Mouse (Mus musculus) thymus, postnatal 4 days (tissue): ENCODE measurements around the gene Clec4e.
"Not testable (repeated sequence)": the region's sequence is repeated elsewhere in the genome, so short reads cannot be mapped to it uniquely, and the experiment has no call there.

Source experiments
- DNase-seq: peaks from one replicate; pipeline ENCODE4 v3.0.0; 2021

Gene Clec4e

DNA sequence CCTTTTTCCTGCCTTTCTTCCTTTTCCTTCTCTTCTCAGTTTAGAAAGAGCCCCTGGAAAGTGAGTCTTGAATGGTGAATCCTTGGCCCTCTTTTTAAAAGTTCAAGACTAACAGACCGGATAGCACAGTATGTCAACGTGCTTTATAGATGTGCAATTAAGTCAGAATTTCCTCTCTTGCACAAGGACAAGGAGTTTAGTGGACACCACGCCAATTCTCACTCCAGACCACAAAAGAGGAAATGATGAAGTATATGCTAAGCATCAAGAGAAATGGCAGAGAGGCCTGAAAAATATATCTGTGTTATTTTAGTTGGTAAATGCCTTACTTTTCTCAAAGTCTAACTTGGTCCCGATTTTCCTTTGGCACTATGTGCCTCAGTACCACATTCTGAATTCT is at the start of gene Clec4e:
Clec4e (minus strand) TSS at position 118 of the 400 bp plus-strand sequence.
- DNase-seq = no peak

DNA sequence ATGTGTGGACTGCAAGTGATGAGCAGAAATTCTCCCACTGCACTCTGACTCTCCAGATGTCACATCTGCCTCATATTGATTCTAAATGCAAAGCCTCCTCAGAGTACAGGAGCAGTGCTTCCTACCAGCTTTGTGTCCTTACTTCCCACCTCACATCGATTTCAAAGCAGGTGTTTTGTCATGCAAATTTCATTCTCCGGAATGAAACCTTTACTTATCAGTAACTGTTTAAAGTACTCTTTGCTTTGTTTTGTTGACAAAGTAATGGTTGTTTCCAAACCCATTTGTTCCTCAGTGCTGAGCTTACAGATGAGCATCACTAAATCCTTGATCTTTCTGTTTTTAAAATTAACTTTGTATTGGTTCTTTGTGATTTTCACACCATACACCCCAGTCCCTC is 42.8 kb upstream of the Clec4e start:
- no peak for DNase-seq

DNA sequence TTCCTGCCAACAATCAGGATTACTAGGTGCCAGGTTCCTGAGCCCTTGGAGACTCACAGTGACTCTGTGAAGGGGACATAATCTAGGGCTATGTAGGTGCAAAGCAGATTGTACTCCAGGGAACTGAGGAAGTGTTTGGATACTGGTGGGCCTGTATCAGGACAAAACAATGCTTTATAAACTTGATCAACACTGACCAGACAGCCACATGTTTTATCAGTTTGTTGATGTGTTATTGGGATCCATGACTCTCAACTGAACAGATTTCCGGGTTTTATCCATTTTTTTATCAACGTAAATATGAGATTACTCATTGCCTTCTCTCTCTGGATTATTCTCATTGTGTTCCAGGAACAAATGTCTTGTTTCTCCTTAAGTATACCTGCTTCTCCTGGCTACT is 18.4 kb upstream of the Clec4e start, which contains the start of gene Vmn2r19:
Vmn2r19 (plus strand) TSS at position 301 of the 400 bp plus-strand sequence.
- no peak for DNase-seq

DNA sequence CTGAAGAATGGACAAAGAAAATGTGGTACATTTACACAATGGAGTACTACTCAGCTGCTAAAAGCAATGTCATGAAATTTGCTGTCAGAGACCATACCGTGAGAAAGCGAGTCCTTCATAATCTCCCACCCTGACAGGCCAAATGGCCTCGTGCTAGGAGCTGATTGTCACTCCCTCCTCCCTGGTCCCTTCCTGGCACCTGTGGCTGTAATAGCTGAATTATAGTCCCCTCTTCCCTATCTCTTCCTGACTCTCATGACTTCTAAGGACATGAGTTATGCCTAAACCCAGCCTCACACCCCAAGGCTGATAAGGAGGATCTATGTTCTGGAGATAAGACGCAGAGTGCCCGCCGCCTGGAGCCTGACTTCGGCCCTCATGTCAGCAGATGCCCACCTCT is 16.6 kb upstream of the Clec4e start:
- not testable (repeated sequence) for DNase-seq

DNA sequence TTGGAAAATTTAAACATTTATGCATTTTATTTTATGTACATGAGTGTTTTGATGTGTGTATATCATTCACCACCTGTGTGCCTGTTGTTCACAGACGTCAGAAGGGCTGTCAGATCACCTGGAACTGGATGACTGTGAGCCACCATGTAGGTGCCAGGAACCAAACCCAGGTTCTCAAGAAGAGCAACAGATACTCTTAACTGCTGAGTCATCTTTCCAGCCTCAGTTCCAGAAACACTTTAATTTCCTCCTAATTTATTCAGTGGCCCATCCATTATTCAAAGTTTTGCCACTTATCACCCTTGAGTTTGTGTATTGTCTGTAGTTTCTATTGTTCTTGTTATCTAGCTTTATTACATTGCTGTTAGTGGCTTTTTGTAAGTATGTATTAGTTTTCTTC is 7.0 kb upstream of the Clec4e start:
- DNase-seq = no peak

DNA sequence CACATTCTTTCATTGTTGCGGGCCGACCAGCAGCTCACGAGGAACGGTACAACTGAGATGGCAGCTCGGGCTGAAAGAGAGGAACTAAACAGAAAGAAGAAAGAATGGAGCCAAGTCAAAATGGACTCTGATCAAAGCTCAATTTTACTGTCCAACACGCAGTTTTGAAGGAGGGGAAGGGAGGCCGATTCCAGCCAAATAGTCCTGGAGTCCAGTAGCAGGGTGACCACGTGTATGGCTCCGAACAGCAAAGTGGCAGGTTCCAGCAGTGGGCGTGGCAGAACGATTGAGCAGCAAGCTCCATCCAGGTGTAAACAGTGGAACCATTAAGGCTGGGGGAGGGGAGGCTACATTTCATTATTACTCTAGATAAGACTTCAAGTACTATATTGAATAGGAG is 3.8 kb upstream of the Clec4e start:
- not testable (repeated sequence) for DNase-seq

DNA sequence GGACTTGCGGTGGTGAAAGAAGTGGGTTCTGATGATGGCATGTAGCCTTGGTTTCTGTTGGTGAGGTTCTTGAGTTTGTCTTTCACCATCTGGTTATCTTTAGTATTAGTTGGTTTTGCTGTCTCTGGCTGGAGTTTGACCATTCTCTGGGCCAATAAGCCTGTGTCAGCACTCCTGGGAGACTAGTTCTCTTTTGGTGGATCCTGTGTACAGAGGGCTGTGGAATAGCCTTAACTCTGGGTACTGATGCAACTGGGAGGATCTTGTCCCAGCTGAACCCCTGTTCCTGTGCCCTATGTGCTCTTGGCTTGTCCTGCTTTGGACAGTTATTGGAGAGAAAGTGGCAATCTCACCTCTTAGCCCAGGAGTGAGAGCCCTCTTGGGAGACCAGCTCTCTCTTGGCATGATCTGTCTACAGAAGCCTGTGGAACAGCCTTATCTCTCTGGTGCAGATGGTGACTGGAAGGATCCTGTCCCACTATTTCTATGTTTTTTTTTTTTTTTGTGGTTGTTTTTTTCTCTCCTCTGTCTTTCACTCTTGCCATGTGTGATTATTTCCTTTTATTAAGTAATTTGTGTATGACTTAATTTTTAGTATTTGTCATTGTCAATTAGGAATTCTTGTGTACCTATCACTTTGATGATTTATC is 3.2 kb upstream of the Clec4e start:
- no peak for DNase-seq

DNA sequence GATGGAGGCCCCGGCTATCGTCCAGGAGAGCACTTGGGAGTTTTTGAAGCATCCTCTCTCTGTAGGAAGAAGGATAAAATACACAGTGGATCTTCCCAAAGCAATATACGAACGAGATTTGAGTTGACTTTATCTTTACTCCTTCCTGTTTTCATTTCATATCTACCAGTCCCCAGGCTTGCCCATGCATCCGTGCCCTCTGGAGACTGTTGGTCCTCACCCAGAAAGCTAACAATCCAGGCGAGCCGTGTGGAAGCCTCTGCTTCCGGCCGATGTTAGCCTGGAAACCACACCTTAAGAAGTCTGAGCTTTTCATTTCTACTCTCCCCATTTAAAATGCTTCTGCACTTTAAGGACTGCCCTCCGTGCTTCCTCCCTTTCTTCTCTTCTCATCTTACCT is 739 bp downstream of the Clec4e start:
- DNase-seq = no peak

DNA sequence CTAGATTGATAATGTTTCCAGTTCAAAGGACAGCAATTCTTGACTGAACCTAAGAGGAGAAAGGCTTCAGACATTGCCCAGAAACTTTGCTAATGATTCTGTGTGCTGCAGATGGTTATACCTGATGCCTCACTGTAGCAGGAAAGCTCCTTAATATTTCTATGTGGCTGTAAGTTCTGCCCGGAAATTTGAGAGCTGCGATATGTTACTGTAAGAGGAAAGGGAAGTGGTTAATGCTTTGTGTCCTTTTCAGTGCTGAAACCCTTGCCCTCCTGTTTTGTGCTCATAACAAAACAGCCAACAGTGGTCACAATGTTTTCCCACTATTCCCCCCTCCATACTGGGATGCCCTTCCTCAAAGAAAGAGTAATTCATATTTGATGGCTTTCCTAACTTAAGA is 3.4 kb downstream of the Clec4e start:
- no peak for DNase-seq

DNA sequence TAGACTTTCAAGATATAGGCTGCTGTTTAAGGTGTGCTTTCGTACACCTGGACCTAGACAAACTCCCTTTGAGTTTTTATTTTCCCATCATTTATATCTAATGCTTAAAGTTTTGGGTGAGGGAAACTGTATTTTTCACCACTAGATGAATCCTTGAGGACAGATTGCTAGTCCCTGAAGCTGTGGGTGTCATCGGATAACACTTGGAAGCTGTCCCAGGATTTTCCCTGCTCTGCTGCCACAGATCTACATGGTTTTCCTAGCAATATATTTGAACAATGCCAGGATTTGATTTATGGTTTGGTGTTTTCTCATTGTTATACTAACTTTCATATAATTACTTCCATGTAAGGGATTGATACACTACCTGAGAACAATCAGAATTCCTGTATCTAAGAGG is 10.2 kb downstream of the Clec4e start:
- DNase-seq = no peak

DNA sequence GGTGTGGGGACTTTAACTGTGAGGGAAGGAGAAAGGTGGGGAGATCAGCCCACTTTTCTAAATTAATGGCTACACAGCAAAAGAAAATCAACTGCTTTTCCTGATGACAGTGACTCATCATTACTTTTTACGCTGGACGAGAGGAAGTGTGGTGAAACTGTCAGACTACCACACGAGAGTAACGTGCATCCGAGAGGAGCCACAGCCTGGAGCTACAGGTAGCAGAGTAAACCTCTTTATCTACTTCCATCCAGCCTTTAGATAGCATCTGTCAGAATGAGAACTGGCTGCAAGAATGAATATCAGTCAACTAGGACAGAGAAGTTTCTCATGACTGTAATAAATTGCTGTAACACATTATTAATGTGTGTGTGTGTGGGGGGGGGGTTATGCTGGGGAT is 22.7 kb downstream of the Clec4e start:
- DNase-seq = no peak

DNA sequence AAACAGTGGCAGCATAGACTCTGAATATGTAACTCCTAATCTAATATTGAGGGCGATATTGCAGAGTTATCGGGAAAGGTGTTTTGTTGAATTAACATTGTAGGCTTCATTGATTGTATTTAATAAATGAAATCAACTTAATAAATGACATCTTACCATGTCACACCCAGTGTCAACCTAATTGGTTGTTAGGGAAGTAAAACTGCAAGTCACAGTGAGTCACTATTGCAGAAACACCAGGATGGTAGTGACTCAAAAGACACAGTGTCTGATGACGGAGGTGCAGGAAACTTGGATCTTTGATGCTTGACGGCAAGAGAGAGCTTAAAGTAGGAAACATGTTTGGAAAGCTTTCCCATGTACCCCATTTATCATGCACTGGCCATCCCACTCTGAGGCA is 23.9 kb downstream of the Clec4e start:
- DNase-seq = no peak

DNA sequence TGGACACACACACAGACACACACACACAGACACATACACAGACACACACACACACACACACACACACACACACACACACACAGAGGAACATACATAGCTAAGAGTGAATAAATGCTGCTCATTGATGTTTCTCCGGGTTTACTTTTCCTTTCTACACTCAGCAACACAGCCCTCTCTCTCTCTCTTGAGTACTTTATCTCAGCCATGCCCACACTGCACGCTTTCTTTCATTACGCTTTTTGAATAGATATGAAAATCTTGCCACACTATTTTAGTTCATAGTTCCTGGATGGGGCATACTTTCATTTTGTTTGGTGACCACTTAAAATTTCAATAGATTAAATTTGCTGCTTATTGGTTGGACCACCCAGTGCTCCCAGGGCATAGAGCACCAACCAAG is 25.5 kb downstream of the Clec4e start:
- DNase-seq = no peak

DNA sequence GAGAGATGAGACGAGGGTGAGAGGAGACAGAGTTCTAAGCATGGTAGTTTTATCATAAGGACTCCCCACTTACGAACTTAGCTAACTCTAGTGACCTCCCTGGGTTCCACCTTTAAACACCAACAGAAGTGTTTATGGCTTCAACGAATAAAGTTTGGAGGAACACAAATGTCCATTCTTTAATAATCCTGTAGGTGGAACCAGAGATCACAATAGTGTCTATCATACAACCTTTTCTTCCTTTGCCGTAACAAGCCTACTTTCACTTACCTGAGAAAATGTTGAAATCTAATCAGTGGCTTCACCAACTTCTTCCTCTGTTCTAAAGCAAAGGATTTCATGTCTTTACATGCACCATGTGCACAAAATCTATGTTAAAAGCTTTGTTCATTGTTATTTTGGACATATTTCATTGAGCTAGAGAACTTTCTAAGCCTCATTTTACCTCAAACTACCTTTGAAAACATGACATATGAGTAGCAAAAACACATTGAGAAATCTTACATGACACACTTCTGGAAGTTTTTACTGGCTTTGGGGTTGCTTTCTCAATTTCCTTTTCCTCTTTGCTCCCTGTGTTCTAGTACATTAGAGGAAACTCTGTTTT is 28.0 kb downstream of the Clec4e start, which contains the start of gene Clec4d:
Clec4d (plus strand) TSS at position 557 of the 607 bp plus-strand sequence.
- DNase-seq = no peak

DNA sequence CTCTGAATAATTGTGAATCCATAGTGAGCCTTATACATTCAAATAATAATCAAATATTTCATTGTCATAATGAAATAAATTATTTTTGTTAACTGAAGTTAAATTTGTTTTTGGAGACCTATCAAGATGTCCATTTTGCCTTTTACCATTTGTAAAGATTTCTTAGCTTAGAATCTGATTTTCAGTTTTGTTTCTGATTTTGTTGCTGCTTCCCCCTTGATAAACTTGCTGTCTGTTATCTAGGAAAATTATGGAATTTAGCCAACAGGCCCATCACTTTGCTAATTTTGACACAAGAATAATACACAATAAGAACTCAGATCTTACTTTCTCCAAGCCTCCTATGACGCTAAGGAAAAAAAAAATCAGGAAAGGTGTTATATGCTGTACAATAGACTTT is 28.8 kb downstream of the Clec4e start:
- DNase-seq = no peak

DNA sequence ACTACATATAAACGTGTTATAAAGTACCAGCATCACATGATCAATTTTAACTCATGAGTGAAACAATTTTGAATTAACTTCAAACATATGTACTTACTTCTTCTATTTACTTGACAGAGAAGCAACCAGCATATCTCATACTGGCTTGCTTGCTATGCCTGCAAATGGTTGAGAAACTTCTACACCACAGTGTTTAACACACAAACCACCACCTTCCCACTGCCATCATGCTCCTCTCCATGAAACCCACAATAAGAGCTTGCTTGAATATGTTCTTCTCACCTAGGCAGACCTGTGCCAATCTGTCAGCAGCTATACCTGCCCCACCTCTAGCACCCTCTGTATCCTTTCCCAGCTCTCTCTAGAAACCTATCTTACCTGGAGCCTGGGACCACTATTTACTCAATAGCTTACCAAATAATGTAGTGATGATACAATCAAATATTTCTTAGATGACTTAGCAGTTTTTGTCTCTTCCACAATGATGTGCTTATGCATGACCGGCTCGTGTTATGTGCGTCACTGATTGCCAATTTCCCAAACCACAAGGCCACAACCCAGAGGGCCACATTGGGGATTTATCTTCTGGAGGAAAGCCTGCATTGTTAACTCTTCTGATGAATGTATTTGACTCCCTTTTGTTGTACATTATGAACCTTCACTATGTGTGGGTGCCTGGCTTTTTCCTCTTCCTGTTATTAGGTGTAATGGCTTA is 29.6 kb downstream of the Clec4e start:
- DNase-seq = no peak

DNA sequence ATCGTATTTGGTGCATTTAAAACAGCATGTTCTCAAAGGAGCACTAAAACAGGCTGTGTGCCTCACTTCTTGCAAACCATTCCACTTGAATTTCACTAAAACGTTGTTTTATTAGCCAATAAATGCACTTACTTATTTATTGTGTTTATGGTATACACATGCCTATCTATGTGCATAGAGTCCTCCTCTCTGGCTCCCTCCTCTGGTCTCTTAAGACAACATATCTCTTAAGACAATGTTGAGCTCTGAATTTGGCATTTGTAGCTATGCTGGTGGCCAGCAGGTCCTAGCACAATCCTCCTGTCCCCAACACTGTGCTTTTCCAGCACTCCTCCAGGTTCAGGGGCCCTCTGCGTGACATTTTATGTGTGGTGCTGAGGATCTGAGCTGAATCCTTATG is 30.7 kb downstream of the Clec4e start:
- no peak for DNase-seq

DNA sequence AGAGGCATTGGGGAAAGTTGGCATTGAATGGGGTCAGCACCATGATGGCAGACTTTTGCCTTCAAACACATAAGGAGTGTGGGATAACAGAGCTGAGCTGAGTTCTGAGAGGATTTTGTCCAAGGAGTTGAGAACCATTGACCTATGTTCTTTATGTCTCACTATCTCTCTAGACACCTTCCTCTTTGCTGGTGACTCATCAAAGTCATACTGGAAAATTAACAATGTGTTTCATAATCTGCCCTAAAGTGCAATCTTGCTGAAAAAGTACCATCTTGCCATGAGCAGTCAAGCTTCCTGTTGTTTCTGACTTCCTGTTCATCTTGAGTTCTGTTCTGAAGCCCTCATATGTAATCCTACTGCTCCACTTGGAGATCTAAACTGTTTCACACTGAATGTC is 36.9 kb downstream of the Clec4e start:
- no peak for DNase-seq

DNA sequence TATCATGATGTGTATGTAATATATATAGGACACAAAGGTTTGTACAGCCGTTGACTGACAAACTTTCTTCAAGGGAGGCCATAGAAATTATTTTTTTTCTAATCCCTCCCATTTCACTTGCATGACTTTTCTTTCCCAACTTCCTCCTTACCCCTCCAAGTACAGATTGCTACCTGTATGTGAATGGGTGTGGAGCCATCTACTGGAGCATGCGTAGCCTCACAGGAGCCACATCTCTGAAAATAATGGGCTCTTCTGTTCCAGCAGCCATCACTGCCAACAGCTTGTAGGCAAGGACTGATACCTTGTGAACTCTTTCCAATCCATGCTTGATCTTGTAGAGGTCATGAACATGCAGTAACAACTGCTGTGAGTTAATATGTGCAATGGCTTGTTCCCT is 40.8 kb downstream of the Clec4e start:
- DNase-seq = not testable (repeated sequence)

DNA sequence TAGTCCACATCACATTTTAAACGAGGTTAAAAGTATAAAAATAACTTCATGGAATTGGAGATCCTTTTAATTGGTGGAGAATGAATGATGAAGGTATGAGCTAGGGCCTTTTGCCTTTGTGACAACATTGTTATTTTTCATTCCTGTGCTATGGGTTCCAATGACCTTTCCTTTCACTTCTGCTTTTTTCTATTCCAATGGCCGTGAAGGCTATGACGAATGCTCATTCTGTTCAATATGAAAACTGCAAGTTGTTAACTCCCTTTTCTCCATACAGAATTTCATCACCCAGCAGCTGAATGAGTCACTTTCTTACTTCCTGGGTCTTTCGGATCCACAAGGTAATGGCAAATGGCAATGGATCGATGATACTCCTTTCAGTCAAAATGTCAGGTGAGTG is 45.5 kb downstream of the Clec4e start:
- no peak for DNase-seq

DNA sequence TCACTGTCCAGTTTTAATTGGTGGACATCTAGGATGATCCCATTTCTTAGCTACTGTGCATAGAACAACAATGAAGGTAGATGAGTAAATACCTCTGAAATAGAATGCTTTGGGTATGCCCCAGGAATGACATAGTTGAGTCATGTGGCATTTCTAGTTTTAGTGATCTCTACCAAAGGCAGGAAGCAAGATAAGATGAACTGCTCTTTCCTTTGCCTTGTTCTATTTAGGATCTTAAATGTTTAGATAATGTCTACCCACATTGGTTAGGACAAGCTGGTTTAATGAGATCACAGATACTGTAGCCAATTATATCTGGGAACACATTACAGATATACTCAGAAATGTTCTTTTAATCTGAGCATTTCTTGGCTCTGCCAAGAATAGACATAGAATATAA is 52.1 kb downstream of the Clec4e start:
- no peak for DNase-seq
